ENCODE assay signal across 11 mouse cellular contexts in the genomic region with DNA sequence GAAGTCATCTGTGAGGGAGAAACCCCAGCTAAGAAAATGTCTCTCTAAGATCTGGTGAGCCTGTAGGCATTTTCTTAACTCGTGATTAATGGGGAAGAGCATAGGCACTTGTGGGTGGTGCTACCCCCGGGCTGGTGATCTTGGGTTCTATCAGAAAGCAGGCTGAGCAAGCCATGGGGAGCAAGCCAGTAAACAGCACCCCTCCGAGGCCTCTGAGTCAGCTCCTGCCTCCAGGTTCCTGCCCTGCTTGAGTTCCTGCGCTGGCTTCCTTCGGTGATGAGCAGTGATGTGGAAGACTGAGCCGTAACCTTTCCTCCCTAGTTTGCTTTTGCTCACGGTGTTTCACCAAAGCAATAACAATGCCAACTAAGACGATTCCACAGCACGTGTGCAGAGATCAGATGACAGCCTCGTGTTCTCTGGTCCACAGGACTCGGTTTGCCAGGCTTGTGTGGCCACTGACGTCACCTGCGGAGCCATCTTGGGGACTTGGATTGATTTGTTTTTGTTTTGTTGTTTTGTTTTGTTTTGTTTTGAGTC.
"Had no signal": no experiment of that assay in that cellular context is flagged by ENCODE, and none has a peak within 500 bp of the region (broad histone marks: within the 10 kb centered on the region; RNA-seq: fewer than 3 reads in every experiment).

No protein-coding gene starts in this region.

- H3K36me3 ChIP-seq: limb, embryonic 13.5 days; midbrain, embryonic 13.5 days had no signal

- H3K27me3 ChIP-seq: limb, embryonic 13.5 days; midbrain, embryonic 13.5 days had no signal

- H3K4me1 ChIP-seq: limb, embryonic 13.5 days; midbrain, embryonic 13.5 days had no signal

- H3K4me3 ChIP-seq: limb, embryonic 13.5 days; midbrain, embryonic 13.5 days had no signal

- DNase-seq: left cerebral cortex, postnatal 4 days; lung, adult 18-20 months; lung, postnatal 36 days; right cerebral cortex, postnatal 25 days; thymus, adult 18-20 months; thymus, postnatal 14 days had no signal

- H3K27ac ChIP-seq: limb, embryonic 13.5 days; liver, embryonic 14.5 days; midbrain, embryonic 13.5 days had no signal

- ATAC-seq: hindbrain, embryonic 16.5 days; inflammation-experienced regulatory T-cells, adult 6 months; midbrain, embryonic 13.5 days had no signal
